Mouse (Mus musculus) embryonic facial prominence, embryonic 11.5 days (tissue): ENCODE data around the gene Eif5a2. TPM values are rescaled to one million over a fixed set of nuclear protein-coding genes. Genes with fewer than 3 reads are reported as not detected.

ENCODE experiments used
- ATAC-seq: fragments of 200-750 bp; cut with Nextera tagmentation; replicated peaks from 2 replicates; pipeline ENCODE4 v1.8.0; 2017; ENCODE audit warnings: low read depth; ENCODE audit not compliant: insufficient number of reproducible peaks, low FRiP score, low TSS enrichment
- DNase-seq: peaks from one replicate; pipeline ENCODE4 v3.0.0-alpha.2; 2015; ENCODE audit warnings: low spot score
- H3K27ac ChIP-seq: fragments of 300-500 bp; sonication (generic); replicated peaks from 2 replicates; pipeline ENCODE4 v1.5.1; 2014; ENCODE audit warnings: mild to moderate bottlenecking, low read depth, low read length, control low read depth
- H3K27me3 ChIP-seq: fragments of 300-500 bp; sonication (generic); 2 replicates; pipeline ENCODE4 v1.6.1; 2014; ENCODE audit warnings: mild to moderate bottlenecking, low read length, moderate library complexity, mixed read lengths; ENCODE audit not compliant: control insufficient read depth, insufficient read depth
- H3K36me3 ChIP-seq: fragments of 300-500 bp; sonication (generic); replicated peaks from 2 replicates; pipeline ENCODE4 v1.6.1; 2014; ENCODE audit warnings: low read depth, mild to moderate bottlenecking, low read length, moderate library complexity, mixed read lengths; ENCODE audit not compliant: control insufficient read depth, insufficient read depth
- H3K4me1 ChIP-seq: fragments of 300-500 bp; sonication (generic); 2 replicates; pipeline ENCODE4 v1.6.1; 2014; ENCODE audit warnings: low read length, mixed read lengths; ENCODE audit not compliant: control insufficient read depth, insufficient read depth
- H3K4me2 ChIP-seq: fragments of 300-500 bp; sonication (generic); 2 replicates; pipeline ENCODE4 v1.6.1; 2014; ENCODE audit warnings: low read depth, mild to moderate bottlenecking, control low read depth, low read length, moderate library complexity
- H3K4me3 ChIP-seq: fragments of 300-500 bp; sonication (generic); 2 replicates; pipeline ENCODE4 v1.5.1; 2014; ENCODE audit warnings: low read depth, low read length, control low read depth
- H3K9ac ChIP-seq: fragments of 300-500 bp; sonication (generic); replicated peaks from 2 replicates; pipeline ENCODE4 v1.6.1; 2014; ENCODE audit warnings: mild to moderate bottlenecking, control low read depth, low read length
- H3K9me3 ChIP-seq: fragments of 300-500 bp; sonication (generic); replicated peaks from 2 replicates; pipeline ENCODE4 v1.6.1; 2016; ENCODE audit warnings: mild to moderate bottlenecking, low read length, inconsistent platforms, mixed read lengths; ENCODE audit not compliant: control insufficient read depth
- WGBS: fragments of 180-500 bp; shearing (Covaris S2); extraction: QIAGEN DNeasy Blood & Tissue Kit; methylation state at CpG from one replicate; pipeline ENCODE4 v1.1.7; 2014; 5-methylcytosine and 5-hydroxymethylcytosine counted together
- polyA plus RNA-seq: library from polyadenylated mRNA; unstranded; fragments of >200 nt; fragmentation: Nextera tagmentation; extraction: Ambion mirVana; gene quantifications from 2 replicates; pipeline ENCODE4 v1.2.1, GENCODE M21; 2014

Eif5a2 gene
- polyA plus RNA-seq, 1 experiment from 2014 or later = 19.8 TPM

GRCm38 (mm10) chr3:28814361-28814760 lies 33.3 kb downstream of the Eif5a2 start:
- Histone ChIP-seq H3K36me3 (no peaks in the 10 kb centered on the region), H3K27ac (no peak overlapping the region), H3K9ac (no peak overlapping the region), H3K27me3 (no peaks in the 10 kb centered on the region), H3K9me3 (no peaks in the 10 kb centered on the region), H3K4me2 (no peak overlapping the region), H3K4me3 (no peak overlapping the region), H3K4me1 (no peaks in the 10 kb centered on the region)
- ATAC-seq (no peak), DNase-seq (peak; percentile 88)
- 20% methylated on average over 4 of the region's 4 CpGs for WGBS

GRCm38 (mm10) chr3:28816010-28816540 lies 35.0 kb downstream of the Eif5a2 start:
- no peak for ATAC-seq
- Histone ChIP-seq H3K4me1 (no peaks in the 10 kb centered on the region), H3K36me3 (no peaks in the 10 kb centered on the region), H3K27me3 (no peaks in the 10 kb centered on the region), H3K27ac (no peak overlapping the region), H3K4me2 (no peak overlapping the region), H3K9ac (no peak overlapping the region), H3K4me3 (no peak overlapping the region), H3K9me3 (no peaks in the 10 kb centered on the region)
- 74% methylated on average over 4 of the region's 4 CpGs for WGBS
- no peak for DNase-seq

- Histone ChIP-seq H3K27ac (no peak overlapping the region), H3K27me3 (no peaks in the 10 kb centered on the region), H3K4me1 (no peaks in the 10 kb centered on the region), H3K4me2 (no peak overlapping the region), H3K36me3 (no peaks in the 10 kb centered on the region), H3K4me3 (no peak overlapping the region), H3K9ac (no peak overlapping the region), H3K9me3 (no peaks in the 10 kb centered on the region)
- ATAC-seq (no peak), DNase-seq (no peak)
- 92% methylated on average over 1 of the region's 1 CpGs for WGBS
These were observed 45.2 kb downstream of the Eif5a2 start for GRCm38 (mm10) chr3:28826272-28826671.

- H3K4me2 ChIP-seq = no peak overlapping the region
- ATAC-seq = no peak
- H3K4me3 ChIP-seq = no peak overlapping the region
- no peak overlapping the region for H3K9ac ChIP-seq
- H3K27me3 ChIP-seq = no peaks in the 10 kb centered on the region
- no peaks in the 10 kb centered on the region for H3K9me3 ChIP-seq
- no peak for DNase-seq
- H3K36me3 ChIP-seq = no peaks in the 10 kb centered on the region
- no peaks in the 10 kb centered on the region for H3K4me1 ChIP-seq
- H3K27ac ChIP-seq = no peak overlapping the region
- WGBS = 92% methylated on average over 2 of the region's 2 CpGs
These were observed 46.5 kb downstream of the Eif5a2 start for GRCm38 (mm10) chr3:28827605-28828004.

- H3K9me3 ChIP-seq = no peaks in the 10 kb centered on the region
- H3K4me1 ChIP-seq = no peaks in the 10 kb centered on the region
- H3K4me3 ChIP-seq = no peak overlapping the region
- WGBS = 73% methylated on average over 2 of the region's 2 CpGs
- no peak overlapping the region for H3K27ac ChIP-seq
- no peak for ATAC-seq
- DNase-seq = no peak
- no peak overlapping the region for H3K9ac ChIP-seq
- no peak overlapping the region for H3K4me2 ChIP-seq
- H3K36me3 ChIP-seq = no peaks in the 10 kb centered on the region
- H3K27me3 ChIP-seq = no peaks in the 10 kb centered on the region
These were observed 48.4 kb downstream of the Eif5a2 start for GRCm38 (mm10) chr3:28829454-28829853.

GRCm38 (mm10) chr3:28836796-28837371 lies 55.8 kb downstream of the Eif5a2 start:
- DNase-seq (no peak), ATAC-seq (no peak)
- Histone ChIP-seq H3K4me1 (no peaks in the 10 kb centered on the region), H3K36me3 (no peaks in the 10 kb centered on the region), H3K4me2 (no peak overlapping the region), H3K4me3 (no peak overlapping the region), H3K9me3 (no peaks in the 10 kb centered on the region), H3K27ac (no peak overlapping the region), H3K9ac (no peak overlapping the region), H3K27me3 (no peaks in the 10 kb centered on the region)
- WGBS = 77% methylated on average over 2 of the region's 2 CpGs

GRCm38 (mm10) chr3:28841886-28842649 lies 61.0 kb downstream of the Eif5a2 start:
- H3K4me3 ChIP-seq = no peak overlapping the region
- H3K9me3 ChIP-seq = no peaks in the 10 kb centered on the region
- no peaks in the 10 kb centered on the region for H3K36me3 ChIP-seq
- H3K4me1 ChIP-seq = no peaks in the 10 kb centered on the region
- no peak overlapping the region for H3K9ac ChIP-seq
- H3K4me2 ChIP-seq = no peak overlapping the region
- DNase-seq (no peak), ATAC-seq (no peak)
- no peaks in the 10 kb centered on the region for H3K27me3 ChIP-seq
- H3K27ac ChIP-seq = no peak overlapping the region
- 28% methylated on average over 3 of the region's 3 CpGs for WGBS

- DNase-seq = no peak
- Histone ChIP-seq H3K9me3 (no peaks in the 10 kb centered on the region), H3K36me3 (no peaks in the 10 kb centered on the region), H3K4me2 (no peak overlapping the region), H3K4me1 (no peaks in the 10 kb centered on the region), H3K4me3 (no peak overlapping the region), H3K27ac (no peak overlapping the region), H3K27me3 (no peaks in the 10 kb centered on the region), H3K9ac (no peak overlapping the region)
- ATAC-seq = no peak
- WGBS = 62% methylated on average over 8 of the region's 8 CpGs
These were observed 62.2 kb downstream of the Eif5a2 start for GRCm38 (mm10) chr3:28843231-28843630.
